Mouse (Mus musculus): Measurements from ENCODE around the gene Arfgap3. TPM values are rescaled to one million over a fixed set of nuclear protein-coding genes. Genes with fewer than 3 reads are reported as not detected.

The Arfgap3 gene
- total and polyA plus RNA-seq, 3 experiments, result 8.2 to 12.4 TPM; not detected in 1

DNA sequence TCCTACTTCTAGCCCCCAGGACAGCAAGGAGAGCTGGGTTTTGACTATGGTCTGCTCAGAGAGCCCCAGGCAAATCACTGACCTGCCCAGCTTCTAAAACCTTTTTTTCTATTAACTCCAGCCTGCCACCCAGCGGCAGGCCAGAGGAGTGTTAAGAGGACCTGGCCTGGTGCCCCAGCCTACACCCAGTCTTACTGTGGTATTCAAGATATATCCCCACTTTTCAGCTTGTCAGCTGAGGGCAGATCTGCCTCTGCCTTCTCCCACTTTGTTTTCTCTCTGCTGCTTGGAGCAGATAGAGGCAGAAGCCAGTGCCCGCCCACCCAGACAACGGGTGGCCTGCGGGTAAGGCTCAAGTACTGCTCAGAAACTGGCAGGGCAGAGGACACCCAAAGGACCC is 25.1 kb upstream of the Arfgap3 start (continued):
- no peak for TF ChIP-seq MAZ (IDR thresholded peaks at IDR 0.05; ENCODE audit: low read depth, low read length)
- TF ChIP-seq TBP (IDR thresholded peaks at IDR 0.05; ENCODE audit: low read depth, low read length), result 0 out of 2 replicates have a peak, but pooled peaks have one; percentile 46
- TF ChIP-seq ETS1 (IDR thresholded peaks at IDR 0.05; ENCODE audit: low read depth, low read length), result peak; percentile 89
- peak; percentile 72 for TF ChIP-seq SIN3A (IDR thresholded peaks at IDR 0.05; ENCODE audit: low read length)
- TF ChIP-seq MAFK (IDR thresholded peaks at IDR 0.05; ENCODE audit: borderline replicate concordance, low read depth, low read length), result no peak
- TF ChIP-seq MYC (IDR thresholded peaks at IDR 0.05; ENCODE audit: low read depth, low read length), result no peak
- no peak for TF ChIP-seq USF1 (IDR thresholded peaks at IDR 0.05; ENCODE audit: low read depth, low read length)
- TF ChIP-seq POLR2AphosphoS2 (IDR thresholded peaks at IDR 0.05; ENCODE audit: low read length), result 0 out of 2 replicates have a peak, but pooled peaks have one; percentile 35
- TF ChIP-seq ZNF384 (IDR thresholded peaks at IDR 0.05; ENCODE audit: low read depth, low read length), result peak; percentile 85
- TF ChIP-seq MYB (IDR thresholded peaks at IDR 0.05; ENCODE audit: low read depth, low read length), result 0 out of 2 replicates have a peak, but pooled peaks have one; percentile 18
- TF ChIP-seq CHD2 (IDR thresholded peaks at IDR 0.05; ENCODE audit: low read length), result no peak
- TF ChIP-seq MAX (IDR thresholded peaks at IDR 0.05; ENCODE audit: low read length), result no peak; the same call in 1 of the 2 replicates

DNA sequence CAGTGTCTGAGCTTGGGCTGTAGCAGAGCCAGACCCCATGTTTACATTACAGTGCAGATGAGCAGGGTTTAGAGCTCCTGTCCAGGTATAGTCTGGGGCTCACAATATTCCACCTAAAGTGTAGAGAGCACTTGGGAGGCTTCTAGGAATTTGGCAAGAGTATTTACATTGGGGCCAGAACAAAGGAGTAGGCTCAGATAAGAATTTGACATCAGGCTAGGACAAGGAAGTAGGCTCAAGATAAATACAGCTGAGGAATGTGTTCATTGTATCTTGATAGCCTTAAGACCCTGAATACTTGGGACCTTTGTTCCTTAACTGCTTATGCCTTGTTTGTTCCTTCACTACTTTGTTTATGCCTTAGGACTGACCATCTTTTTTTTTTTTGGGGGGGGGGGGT is 24.0 kb upstream of the Arfgap3 start:
- Histone ChIP-seq H3K79me2 (ENCODE audit: control insufficient read depth, insufficient read depth, low read length, poor library complexity) (no peaks in the 10 kb centered on the region), H3K4me3 (ENCODE audit: control insufficient read depth in 1 of 2, insufficient read depth in 1 of 2, low read depth in 2 of 2, low read length in 2 of 2) (no peak overlapping the region), H3K27me3 (ENCODE audit: control insufficient read depth in 1 of 2, insufficient read depth in 2 of 2, low read length in 2 of 2) (no peaks in the 10 kb centered on the region), H3K4me1 (ENCODE audit: control insufficient read depth in 1 of 2, insufficient read depth in 2 of 2, low read length in 2 of 2) (peaks cover 18 to 41% of the 10 kb centered on the region in 2 experiments), H3K36me3 (ENCODE audit: control insufficient read depth in 1 of 2, insufficient read depth in 2 of 2, low read length in 2 of 2) (peaks cover 3 to 35% of the 10 kb centered on the region in 2 experiments; a peak in 3 of 4 replicates), H3K9me3 (replicated peaks; ENCODE audit: insufficient read depth, low read length) (no peaks in the 10 kb centered on the region), H3K27ac (ENCODE audit: control insufficient read depth, low read depth, low read length) (peak overlapping the region; percentile 92), H3K9ac (ENCODE audit: control insufficient read depth, low read depth, low read length, poor library complexity, severe bottlenecking) (peak overlapping the region; percentile 29)
- DNase-seq (ENCODE audit: low read depth, low spot score), result peak; percentile 42
- TF ChIP-seq ZNF384 (IDR thresholded peaks at IDR 0.05; ENCODE audit: low read depth, low read length), result no peak
- no peak for TF ChIP-seq MAX (IDR thresholded peaks at IDR 0.05; ENCODE audit: low read length)
- TF ChIP-seq CTCF (IDR thresholded peaks at IDR 0.05 in 2 of 3, conservative IDR thresholded peaks at IDR 0.05 in 1 of 3; ENCODE audit: control insufficient read depth in 1 of 3, insufficient read depth in 1 of 3, low read depth in 2 of 3, low read length in 3 of 3, poor library complexity in 1 of 3, severe bottlenecking in 1 of 3), result no peak
- no peak for TF ChIP-seq BHLHE40 (IDR thresholded peaks at IDR 0.05; ENCODE audit: borderline replicate concordance, low read depth, low read length)
- 0 out of 2 replicates have a peak, but pooled peaks have one; percentile 29 for TF ChIP-seq TAL1 (IDR thresholded peaks at IDR 0.05; ENCODE audit: low read length)
- no peak for TF ChIP-seq CHD2 (IDR thresholded peaks at IDR 0.05; ENCODE audit: low read length)
- TF ChIP-seq POLR2A (IDR thresholded peaks at IDR 0.05; ENCODE audit: control insufficient read depth in 1 of 2, insufficient read depth in 1 of 2, low read depth in 1 of 2, low read length in 2 of 2, poor library complexity in 1 of 2), result no peak
- TF ChIP-seq CHD1 (IDR thresholded peaks at IDR 0.05; ENCODE audit: low read depth, low read length), result no peak
- no peak for TF ChIP-seq E2F4 (IDR thresholded peaks at IDR 0.05; ENCODE audit: borderline replicate concordance, low read depth, low read length)
- TF ChIP-seq POLR2AphosphoS2 (IDR thresholded peaks at IDR 0.05; ENCODE audit: low read length), result no peak
- TF ChIP-seq HCFC1 (IDR thresholded peaks at IDR 0.05; ENCODE audit: low read depth, low read length), result no peak
- TF ChIP-seq TBP (IDR thresholded peaks at IDR 0.05; ENCODE audit: low read depth, low read length), result no peak
- no peak for TF ChIP-seq GABPA (IDR thresholded peaks at IDR 0.05; ENCODE audit: low read depth, low read length)
- peak; percentile 77 for TF ChIP-seq SIN3A (IDR thresholded peaks at IDR 0.05; ENCODE audit: low read length)
- no peak for TF ChIP-seq UBTF (IDR thresholded peaks at IDR 0.05; ENCODE audit: borderline replicate concordance, insufficient read depth, low read depth, low read length)
- TF ChIP-seq POLR2AphosphoS5 (IDR thresholded peaks at IDR 0.05; ENCODE audit: borderline replicate concordance, low read depth, low read length), result no peak
- TF ChIP-seq JUND (IDR thresholded peaks at IDR 0.05; ENCODE audit: low read depth, low read length), result no peak
- TF ChIP-seq MAZ (IDR thresholded peaks at IDR 0.05; ENCODE audit: low read depth, low read length), result 0 out of 2 replicates have a peak, but pooled peaks have one; percentile 14
- TF ChIP-seq EP300 (IDR thresholded peaks at IDR 0.05; ENCODE audit: low read depth in 1 of 2, low read length in 2 of 2), result peak; percentile 66 to 67; a peak in 3 of 4 replicates
- TF ChIP-seq MAFK (IDR thresholded peaks at IDR 0.05; ENCODE audit: borderline replicate concordance, low read depth, low read length), result no peak
- TF ChIP-seq SMC3 (IDR thresholded peaks at IDR 0.05; ENCODE audit: low read depth, low read length), result no peak
- no peak for TF ChIP-seq NELFE (IDR thresholded peaks at IDR 0.05; ENCODE audit: low read depth, low read length)
- TF ChIP-seq NRF1 (IDR thresholded peaks at IDR 0.05; ENCODE audit: insufficient read depth, low read depth, low read length, poor library complexity, severe bottlenecking), result no peak
- TF ChIP-seq MXI1 (IDR thresholded peaks at IDR 0.05; ENCODE audit: low read depth, low read length), result 0 out of 2 replicates have a peak, but pooled peaks have one; percentile 28
- TF ChIP-seq ZKSCAN1 (IDR thresholded peaks at IDR 0.05; ENCODE audit: low read depth, low read length), result no peak
- peak; percentile 59; the same call in 1 of the 2 replicates for TF ChIP-seq ELF1 (IDR thresholded peaks at IDR 0.05; ENCODE audit: low read depth, low read length)
- no peak for TF ChIP-seq ZMIZ1 (IDR thresholded peaks at IDR 0.05; ENCODE audit: low read depth, low read length)
- TF ChIP-seq ZC3H11A (IDR thresholded peaks at IDR 0.05; ENCODE audit: low read depth, low read length), result no peak
- TF ChIP-seq MYC (IDR thresholded peaks at IDR 0.05; ENCODE audit: low read depth, low read length), result no peak
- peak; percentile 44; the same call in 1 of the 2 replicates for TF ChIP-seq TCF12 (IDR thresholded peaks at IDR 0.05; ENCODE audit: low read depth, low read length)
- no peak for TF ChIP-seq RCOR1 (IDR thresholded peaks at IDR 0.05; ENCODE audit: low read depth, low read length)

All from MEL (cell line).